Mouse (Mus musculus): ENCODE results near the gene Npc1l1. TPM values are rescaled to one million over a fixed set of nuclear protein-coding genes. Genes with fewer than 3 reads are reported as not detected.

Gene Npc1l1
- polyA plus RNA-seq, 1 experiment from 2014 or later = not detected

DNA sequence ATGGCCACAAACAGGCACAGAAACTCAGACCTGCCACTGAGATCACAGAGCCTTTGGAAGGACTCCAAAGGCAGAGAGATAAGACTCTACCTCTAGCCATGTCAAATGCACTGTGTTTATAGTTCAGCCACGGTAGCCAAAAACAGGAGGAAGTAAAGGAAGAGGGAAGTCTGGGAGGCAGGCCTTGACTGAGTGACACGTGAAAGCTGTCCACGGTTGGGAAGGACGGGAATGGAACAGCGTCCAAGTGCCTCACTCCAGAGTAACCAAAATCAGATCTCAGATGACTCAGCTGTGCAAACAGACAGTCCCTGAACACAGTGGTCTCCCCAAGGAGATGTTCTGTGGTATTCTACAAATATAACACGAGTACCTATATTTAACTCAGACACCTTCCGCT lies 55.2 kb downstream of the Npc1l1 start:
- Histone ChIP-seq H3K9ac (replicated peaks; ENCODE audit: low read depth) (no peak overlapping the region), H3K36me3 (ENCODE audit: insufficient read depth, low read length) (no peaks in the 10 kb centered on the region), H3K9me3 (ENCODE audit: low read length) (no peaks in the 10 kb centered on the region), H3K4me2 (replicated peaks; ENCODE audit: low read depth, low read length) (0 out of 2 replicates have a peak overlapping the region, but pooled peaks have one; percentile 3), H3K27ac (ENCODE audit: low read length) (peak overlapping the region; percentile 32; the same call in 1 of the 2 replicates), H3K4me1 (ENCODE audit: insufficient read depth, low read depth, low read length) (peaks cover 9% of the 10 kb centered on the region; the same call in 1 of the 2 replicates), H3K4me3 (ENCODE audit: low read depth, low read length) (no peak overlapping the region), H3K27me3 (replicated peaks; ENCODE audit: insufficient read depth, low read length) (no peaks in the 10 kb centered on the region)
- peak; percentile 50; the same call in 1 of the 2 replicates for ATAC-seq
- DNase-seq (ENCODE audit: low spot score) = peak; percentile 32
- 17% methylated on average over 7 of the region's 7 CpGs for WGBS
- TF ChIP-seq CTCF (IDR thresholded peaks at IDR 0.05) = no peak
- no peak for TF ChIP-seq EP300 (IDR thresholded peaks at IDR 0.05)

DNA sequence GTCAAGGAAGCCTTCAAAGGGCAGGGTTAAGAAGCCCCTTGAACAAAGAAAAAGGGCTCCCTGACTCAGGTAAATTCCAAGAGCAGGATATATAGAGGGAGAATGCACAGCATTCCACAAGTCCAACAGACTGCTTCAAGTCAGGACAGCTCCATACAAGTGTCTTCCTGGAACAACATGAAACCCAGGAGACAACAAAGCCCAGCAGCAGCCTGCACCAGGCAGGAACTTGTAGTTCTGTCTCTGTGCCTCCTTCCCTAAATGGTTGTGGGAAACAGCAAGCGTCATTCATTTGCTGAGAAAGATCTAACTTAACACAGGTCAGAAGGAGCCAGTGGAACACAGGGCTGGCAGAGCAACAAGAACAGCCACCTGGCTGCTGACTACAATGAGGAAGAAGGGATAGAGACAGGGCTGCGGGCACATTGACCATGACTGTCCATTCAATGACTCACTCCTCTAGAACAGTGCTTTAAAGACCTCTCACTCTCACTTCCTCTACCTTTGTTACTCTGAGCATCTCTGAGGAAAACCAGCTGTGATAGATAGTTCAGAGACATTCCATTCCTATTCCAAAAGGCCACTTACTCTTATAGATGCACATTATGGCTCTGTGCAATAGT lies 60.8 kb downstream of the Npc1l1 start:
- WGBS = 76% methylated on average over 2 of the region's 2 CpGs
- Histone ChIP-seq H3K27me3 (replicated peaks; ENCODE audit: insufficient read depth, low read length) (no peaks in the 10 kb centered on the region), H3K4me3 (ENCODE audit: low read depth, low read length) (no peak overlapping the region), H3K4me2 (replicated peaks; ENCODE audit: low read depth, low read length) (no peak overlapping the region), H3K4me1 (ENCODE audit: insufficient read depth, low read depth, low read length) (no peaks in the 10 kb centered on the region), H3K9me3 (ENCODE audit: low read length) (no peaks in the 10 kb centered on the region), H3K9ac (replicated peaks; ENCODE audit: low read depth) (no peak overlapping the region), H3K27ac (ENCODE audit: low read length) (no peak overlapping the region), H3K36me3 (ENCODE audit: insufficient read depth, low read length) (no peaks in the 10 kb centered on the region)
- DNase-seq (ENCODE audit: low spot score) (no peak), ATAC-seq (no peak)
- TF ChIP-seq EP300 (IDR thresholded peaks at IDR 0.05) (no peak), CTCF (IDR thresholded peaks at IDR 0.05) (no peak)

DNA sequence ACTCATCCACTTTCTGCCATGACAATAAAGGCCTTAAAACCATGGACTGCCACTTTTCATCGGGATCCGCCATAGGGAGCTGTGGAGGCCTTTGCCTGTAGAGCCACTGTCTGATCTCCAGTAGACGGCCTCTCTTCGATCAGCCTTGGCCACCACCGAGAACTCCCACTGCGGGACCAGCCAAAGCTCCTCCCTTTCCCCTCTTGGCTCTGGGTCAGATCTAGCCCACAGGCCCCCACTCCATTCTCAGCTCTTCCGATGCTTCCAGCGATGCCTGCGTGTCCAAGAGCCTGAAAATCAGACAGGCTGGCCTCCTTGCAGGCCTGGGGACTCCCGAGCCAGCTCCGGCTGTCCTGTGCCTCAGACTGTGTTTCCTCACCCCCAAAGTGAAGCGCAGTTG lies 63.6 kb downstream of the Npc1l1 start:
- Histone ChIP-seq H3K27me3 (replicated peaks; ENCODE audit: insufficient read depth, low read length) (no peaks in the 10 kb centered on the region), H3K4me3 (ENCODE audit: low read depth, low read length) (no peak overlapping the region), H3K36me3 (ENCODE audit: insufficient read depth, low read length) (no peaks in the 10 kb centered on the region), H3K9me3 (ENCODE audit: low read length) (no peaks in the 10 kb centered on the region), H3K4me1 (ENCODE audit: insufficient read depth, low read depth, low read length) (no peaks in the 10 kb centered on the region; the same call in 1 of the 2 replicates), H3K27ac (ENCODE audit: low read length) (no peak overlapping the region), H3K9ac (replicated peaks; ENCODE audit: low read depth) (no peak overlapping the region), H3K4me2 (replicated peaks; ENCODE audit: low read depth, low read length) (no peak overlapping the region)
- WGBS = 82% methylated on average over 12 of the region's 12 CpGs
- ATAC-seq (no peak), DNase-seq (ENCODE audit: low spot score) (no peak)
- no peak for TF ChIP-seq CTCF (IDR thresholded peaks at IDR 0.05)
- no peak for TF ChIP-seq EP300 (IDR thresholded peaks at IDR 0.05)

DNA sequence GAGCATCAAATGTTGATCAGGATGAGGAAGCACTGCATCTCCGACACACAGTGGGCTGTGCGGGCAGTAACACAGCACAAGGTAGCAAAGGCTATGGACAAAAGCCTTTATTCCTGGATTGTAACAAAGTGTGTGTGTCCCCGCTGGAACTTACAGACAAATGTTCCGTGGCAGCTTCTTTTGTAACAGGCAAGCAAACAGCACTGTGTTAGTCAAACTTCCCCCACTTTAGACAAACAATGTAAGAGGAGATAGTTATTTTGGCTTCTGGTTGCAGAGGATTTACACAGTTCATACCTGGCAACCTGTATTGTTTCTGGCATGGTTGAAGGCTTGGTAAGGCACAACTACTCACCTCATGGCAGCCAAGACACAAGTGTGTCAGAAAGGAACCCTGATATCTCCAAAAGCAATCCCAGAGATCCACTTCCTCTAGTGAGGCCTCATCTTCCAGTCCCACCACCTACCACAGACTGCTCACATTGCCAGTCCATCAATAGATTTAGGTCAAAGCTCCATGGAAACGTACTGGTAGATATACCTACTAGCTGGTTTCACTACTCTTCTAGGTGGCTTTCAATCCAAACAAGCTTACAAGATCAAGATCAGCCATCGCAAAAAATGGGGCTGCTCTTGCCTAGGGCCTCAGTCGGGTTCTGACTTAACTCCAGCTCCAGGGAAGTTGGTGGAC lies 64.4 kb downstream of the Npc1l1 start:
- Histone ChIP-seq H3K27me3 (replicated peaks; ENCODE audit: insufficient read depth, low read length) (no peaks in the 10 kb centered on the region), H3K4me3 (ENCODE audit: low read depth, low read length) (no peak overlapping the region), H3K4me1 (ENCODE audit: insufficient read depth, low read depth, low read length) (no peaks in the 10 kb centered on the region; the same call in 1 of the 2 replicates), H3K36me3 (ENCODE audit: insufficient read depth, low read length) (no peaks in the 10 kb centered on the region), H3K9ac (replicated peaks; ENCODE audit: low read depth) (no peak overlapping the region), H3K27ac (ENCODE audit: low read length) (no peak overlapping the region), H3K4me2 (replicated peaks; ENCODE audit: low read depth, low read length) (no peak overlapping the region), H3K9me3 (ENCODE audit: low read length) (no peaks in the 10 kb centered on the region)
- no peak for TF ChIP-seq CTCF (IDR thresholded peaks at IDR 0.05)
- TF ChIP-seq EP300 (IDR thresholded peaks at IDR 0.05) = no peak
- WGBS = 82% methylated on average over 7 of the region's 7 CpGs
- ATAC-seq (no peak), DNase-seq (ENCODE audit: low spot score) (no peak)

DNA sequence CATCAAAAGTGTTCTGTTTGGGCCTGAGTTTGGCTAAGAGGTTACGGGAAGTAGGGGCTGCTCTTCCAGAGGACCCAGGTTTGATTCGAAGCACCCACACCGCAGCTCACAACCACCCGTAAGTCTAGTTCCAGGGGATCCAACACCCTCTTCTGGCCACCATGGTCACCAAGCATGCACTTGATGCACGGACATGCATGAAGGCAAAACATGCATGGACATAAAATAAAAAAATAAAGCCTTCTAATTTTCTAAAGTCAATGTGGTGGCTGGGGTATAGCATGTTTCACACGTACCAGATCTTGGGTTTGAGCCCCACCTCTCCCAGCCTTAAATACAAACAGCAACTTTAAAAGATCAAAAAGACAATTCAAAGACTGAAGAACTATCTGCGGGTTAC lies 65.2 kb downstream of the Npc1l1 start:
- TF ChIP-seq CTCF (IDR thresholded peaks at IDR 0.05) = no peak
- TF ChIP-seq EP300 (IDR thresholded peaks at IDR 0.05) = no peak
- Histone ChIP-seq H3K4me1 (ENCODE audit: insufficient read depth, low read depth, low read length) (no peaks in the 10 kb centered on the region; the same call in 1 of the 2 replicates), H3K36me3 (ENCODE audit: insufficient read depth, low read length) (no peaks in the 10 kb centered on the region), H3K4me2 (replicated peaks; ENCODE audit: low read depth, low read length) (no peak overlapping the region), H3K27me3 (replicated peaks; ENCODE audit: insufficient read depth, low read length) (no peaks in the 10 kb centered on the region), H3K27ac (ENCODE audit: low read length) (no peak overlapping the region), H3K4me3 (ENCODE audit: low read depth, low read length) (no peak overlapping the region), H3K9me3 (ENCODE audit: low read length) (no peaks in the 10 kb centered on the region), H3K9ac (replicated peaks; ENCODE audit: low read depth) (no peak overlapping the region)
- WGBS = 91% methylated on average over 7 of the region's 7 CpGs
- DNase-seq (ENCODE audit: low spot score) = no peak
- no peak for ATAC-seq

DNA sequence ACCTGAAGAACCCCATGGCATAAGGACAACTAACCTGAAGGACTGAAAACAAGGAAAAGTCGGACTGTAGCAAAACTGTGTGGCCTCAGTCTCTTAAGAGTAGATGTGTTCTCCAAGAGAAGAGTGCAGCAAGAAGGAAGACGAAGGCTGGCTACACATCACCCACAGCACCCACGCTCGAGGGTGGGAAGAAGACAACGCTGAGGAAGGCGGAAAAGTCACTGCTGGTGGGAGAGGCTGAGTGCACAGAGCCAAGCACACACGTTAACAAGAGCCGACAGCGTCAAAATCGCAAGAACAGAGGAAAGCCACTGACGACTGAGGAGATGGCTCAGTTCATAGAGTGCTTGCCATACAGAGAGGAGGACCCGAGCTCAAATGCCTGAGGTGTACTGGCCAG lies 66.2 kb downstream of the Npc1l1 start:
- Histone ChIP-seq H3K9ac (replicated peaks; ENCODE audit: low read depth) (no peak overlapping the region), H3K36me3 (ENCODE audit: insufficient read depth, low read length) (no peaks in the 10 kb centered on the region), H3K9me3 (ENCODE audit: low read length) (no peaks in the 10 kb centered on the region), H3K4me3 (ENCODE audit: low read depth, low read length) (no peak overlapping the region), H3K27me3 (replicated peaks; ENCODE audit: insufficient read depth, low read length) (no peaks in the 10 kb centered on the region), H3K4me1 (ENCODE audit: insufficient read depth, low read depth, low read length) (no peaks in the 10 kb centered on the region; the same call in 1 of the 2 replicates), H3K4me2 (replicated peaks; ENCODE audit: low read depth, low read length) (no peak overlapping the region), H3K27ac (ENCODE audit: low read length) (no peak overlapping the region)
- ATAC-seq (no peak), DNase-seq (ENCODE audit: low spot score) (no peak)
- TF ChIP-seq EP300 (IDR thresholded peaks at IDR 0.05) = no peak
- TF ChIP-seq CTCF (IDR thresholded peaks at IDR 0.05) = no peak
- 88% methylated on average over 12 of the region's 12 CpGs for WGBS

Measured in lung, postnatal 0 days (tissue).